ENCODE assay signal across 8 mouse cellular contexts in the genomic region with DNA sequence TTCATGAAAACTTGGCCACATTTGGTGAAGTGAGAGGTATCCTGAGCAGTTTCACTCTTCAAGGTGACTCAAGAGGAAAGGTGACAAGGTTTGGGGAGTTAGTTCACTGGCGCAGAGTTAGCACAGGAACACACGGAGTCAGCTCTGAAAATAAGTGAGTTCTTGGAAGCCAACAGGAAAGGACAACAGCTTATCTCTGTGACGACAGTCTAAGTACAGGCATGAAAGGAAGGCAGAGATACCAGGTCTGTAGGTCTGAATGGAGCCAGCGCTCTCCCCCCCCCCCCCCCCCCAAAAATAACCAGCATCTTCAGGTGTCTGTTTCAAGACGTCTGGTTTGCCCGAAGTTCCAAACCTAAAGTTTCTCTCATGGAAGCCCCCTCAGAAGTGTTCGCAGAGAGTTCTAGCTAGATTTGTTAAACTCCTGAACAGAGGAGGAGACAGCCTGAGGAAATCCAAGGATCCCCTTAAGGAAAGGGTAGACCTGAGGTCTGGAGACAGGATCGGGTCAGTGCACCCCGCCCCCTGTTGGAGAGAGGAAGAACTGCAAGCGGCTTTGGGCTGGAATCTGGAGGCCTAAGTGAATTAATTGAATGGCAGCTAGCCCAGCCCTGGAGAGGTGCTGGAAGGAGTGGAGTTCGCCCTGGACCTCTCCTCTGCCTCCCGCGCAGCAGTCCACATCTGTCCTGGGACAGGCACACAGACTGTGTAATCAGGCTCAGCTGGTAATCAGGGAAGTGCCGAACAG. TPM values are rescaled to one million over a fixed set of nuclear protein-coding genes. Genes with fewer than 3 reads are reported as not detected.
A peak's percentile ranks its signal among the peaks of the same experiment; 100 is the strongest.
DNase-seq lines count a peak whose midpoint lies in the region; ATAC-seq and TF ChIP-seq lines count a peak whose summit lies in the region.

No protein-coding gene starts in this region.

- TF ChIP-seq RAD21 in CH12.LX (IDR thresholded peaks at IDR 0.05; ENCODE audit: low read depth, low read length), result peak; percentile 42

- TF ChIP-seq CTCF in CH12.LX (conservative IDR thresholded peaks at IDR 0.05 in 1 of 2, IDR thresholded peaks at IDR 0.05 in 1 of 2; ENCODE audit: low read depth in 2 of 2, low read length in 2 of 2), result peak; percentile 74 to 79
- peak; percentile 71; the same call in 1 of the 2 replicates for TF ChIP-seq CTCF in thymus, adult 2 months (IDR thresholded peaks at IDR 0.05; ENCODE audit: borderline replicate concordance, control insufficient read depth, extremely low read depth, insufficient read depth, low read length, poor library complexity)

- in situ Hi-C loops in CH12.LX (cut with MboI; ENCODE audit: low pct_ligation_motif_present, low pct_unique_long_range_greater_than_20kb, low sequenced_read_pairs), result loop anchor here (25.0 kb wide), 1 partner anchor 175 kb away; no protein-coding TSS in a partner anchor

- H3K36me3 ChIP-seq in CH12.LX (replicated peaks in 1 of 2; ENCODE audit: control insufficient read depth in 1 of 2, insufficient read depth in 1 of 2, low read length in 1 of 2), result no peaks in the 10 kb centered on the region
- no peaks in the 10 kb centered on the region for H3K36me3 ChIP-seq in embryonic facial prominence, embryonic 12.5 days
- no peaks in the 10 kb centered on the region for H3K36me3 ChIP-seq in neural tube, embryonic 11.5 days (ENCODE audit: control insufficient read depth, insufficient read depth, low read length)
- H3K36me3 ChIP-seq in thymus, adult 2 months (ENCODE audit: control insufficient read depth, insufficient read depth, low read length), result no peaks in the 10 kb centered on the region

- H3K9ac ChIP-seq in CH12.LX (ENCODE audit: insufficient read depth, low read depth), result no peak overlapping the region
- H3K9ac ChIP-seq in embryonic facial prominence, embryonic 12.5 days, result peak overlapping the region; percentile 19; the same call in 1 of the 2 replicates
- H3K9ac ChIP-seq in neural tube, embryonic 11.5 days (ENCODE audit: low read length), result no peak overlapping the region

- no peak for TF ChIP-seq POLR2A in CH12.LX (IDR thresholded peaks at IDR 0.05; ENCODE audit: low read depth, low read length)
- no peak for TF ChIP-seq POLR2A in thymus, adult 2 months (IDR thresholded peaks at IDR 0.05; ENCODE audit: control insufficient read depth, extremely low read depth, insufficient read depth, low read length, poor library complexity)

- H3K79me2 ChIP-seq in CH12.LX (replicated peaks; ENCODE audit: control insufficient read depth, extremely low read depth, insufficient read depth, poor library complexity, severe bottlenecking), result no peaks in the 10 kb centered on the region

- WGBS in embryonic facial prominence, embryonic 12.5 days, result 38% methylated on average over 14 of the region's 14 CpGs
- WGBS in neural tube, embryonic 11.5 days, result 42% methylated on average over 14 of the region's 14 CpGs
- WGBS in thymus, adult 2 months, result 50% methylated on average over 14 of the region's 14 CpGs

- 0 out of 4 replicates have a peak, but pooled peaks cover 0 to 3% of the 10 kb centered on the region in 2 experiments for H3K4me1 ChIP-seq in CH12.LX (ENCODE audit: control insufficient read depth in 1 of 2, insufficient read depth in 2 of 2)
- H3K4me1 ChIP-seq in embryonic facial prominence, embryonic 12.5 days, result peaks cover 5% of the 10 kb centered on the region; the same call in 1 of the 2 replicates
- 0 out of 2 replicates have a peak, but pooled peaks cover 2% of the 10 kb centered on the region for H3K4me1 ChIP-seq in neural tube, embryonic 11.5 days (ENCODE audit: control insufficient read depth, insufficient read depth, low read length)
- H3K4me1 ChIP-seq in thymus, adult 2 months (replicated peaks; ENCODE audit: control insufficient read depth, insufficient read depth, low read length), result no peaks in the 10 kb centered on the region

- H3K27me3 ChIP-seq in CH12.LX (replicated peaks), result no peaks in the 10 kb centered on the region
- no peaks in the 10 kb centered on the region for H3K27me3 ChIP-seq in embryonic facial prominence, embryonic 12.5 days
- no peaks in the 10 kb centered on the region for H3K27me3 ChIP-seq in neural tube, embryonic 11.5 days (ENCODE audit: control insufficient read depth, insufficient read depth, low read length)
- H3K27me3 ChIP-seq in thymus, adult 2 months (ENCODE audit: control insufficient read depth, insufficient read depth, low read length), result no peaks in the 10 kb centered on the region

- no peak overlapping the region for H3K27ac ChIP-seq in CH12.LX (ENCODE audit: insufficient read depth, low read depth)
- peak overlapping the region; percentile 30; the same call in 1 of the 2 replicates for H3K27ac ChIP-seq in embryonic facial prominence, embryonic 12.5 days
- peak overlapping the region; percentile 42 for H3K27ac ChIP-seq in neural tube, embryonic 11.5 days (ENCODE audit: low read depth, low read length)
- no peak overlapping the region for H3K27ac ChIP-seq in thymus, adult 2 months (ENCODE audit: control insufficient read depth, insufficient read depth, low read length)

- DNase-seq in CH12.LX (ENCODE audit: extremely low read depth), result peak; percentile 32
- DNase-seq in adrenal gland, postnatal 25 days, result peak; percentile 65
- peak; percentile 42 to 67 for DNase-seq in heart, adult 9 months (ENCODE audit: low spot score in 2 of 2)
- DNase-seq in kidney, adult 9 months, result peak; percentile 81
- DNase-seq in liver, result peak; percentile 55
- peak; percentile 77 for DNase-seq in neural tube, embryonic 11.5 days (ENCODE audit: low spot score)
- DNase-seq in thymus, adult 2 months, result peak; percentile 53

- H3K4me3 ChIP-seq in CH12.LX (replicated peaks in 1 of 3; ENCODE audit: low read depth in 2 of 3, low read length in 2 of 3, poor library complexity in 1 of 3), result no peak overlapping the region
- no peak overlapping the region for H3K4me3 ChIP-seq in embryonic facial prominence, embryonic 12.5 days
- no peak overlapping the region for H3K4me3 ChIP-seq in neural tube, embryonic 11.5 days (ENCODE audit: low read depth, low read length)
- H3K4me3 ChIP-seq in thymus, adult 2 months (ENCODE audit: control insufficient read depth, insufficient read depth, low read length), result no peak overlapping the region

- dilution Hi-C loops in CH12.LX (cut with MboI; ENCODE audit: extremely low pct_ligation_motif_present, extremely low pct_unique_long_range_greater_than_20kb, low sequenced_read_pairs), result no loop called here

- H3K4me2 ChIP-seq in CH12.LX (ENCODE audit: insufficient read depth, low read depth, poor library complexity, severe bottlenecking), result no peak overlapping the region
- H3K4me2 ChIP-seq in embryonic facial prominence, embryonic 12.5 days (replicated peaks), result no peak overlapping the region
- no peak overlapping the region for H3K4me2 ChIP-seq in neural tube, embryonic 11.5 days (ENCODE audit: low read depth)

- H3K9me3 ChIP-seq in CH12.LX (replicated peaks; ENCODE audit: low read length), result no peaks in the 10 kb centered on the region
- H3K9me3 ChIP-seq in embryonic facial prominence, embryonic 12.5 days, result no peaks in the 10 kb centered on the region
- H3K9me3 ChIP-seq in neural tube, embryonic 11.5 days (ENCODE audit: control insufficient read depth, low read length), result no peaks in the 10 kb centered on the region

- TF ChIP-seq EP300 in CH12.LX (IDR thresholded peaks at IDR 0.05; ENCODE audit: low read length), result no peak

- peak; percentile 74; the same call in 1 of the 2 replicates for ATAC-seq in embryonic facial prominence, embryonic 12.5 days (ENCODE audit: insufficient number of reproducible peaks, insufficient read depth, low FRiP score, low TSS enrichment)
- ATAC-seq in neural tube, embryonic 11.5 days (ENCODE audit: insufficient read depth, low FRiP score, low TSS enrichment), result peak; percentile 79

TF ChIP-seq in CH12.LX, 34 proteins besides CTCF, POLR2A, EP300 and RAD21:
- TF ChIP-seq ZMIZ1 (IDR thresholded peaks at IDR 0.05; ENCODE audit: low read depth, low read length) (no peak), SMC3 (IDR thresholded peaks at IDR 0.05; ENCODE audit: low read depth, low read length) (peak; percentile 70), TCF12 (IDR thresholded peaks at IDR 0.05; ENCODE audit: low read depth, low read length) (0 out of 2 replicates have a peak, but pooled peaks have one; percentile 16)

RNA-seq across cellular contexts. Expression of gene Casq2, which starts 24.1 kb away (rescaled TPM):
- not detected in 2 replicates for total RNA-seq in CH12.LX (2012; rRNA removed)
- total RNA-seq in CH12.LX (2014; rRNA removed), result not detected in 2 replicates
- polyA plus RNA-seq in CH12.LX (2012; ENCODE audit: insufficient read length, low read depth), result not detected in 2 replicates
- total RNA-seq in adrenal gland, postnatal 25 days (2021), result 0.46 TPM in 1 of 2 replicates, not detected in the other
- 10.3 and 11.3 TPM in 2 replicates for polyA plus RNA-seq in embryonic facial prominence, embryonic 12.5 days (2016; fragmentation: Nextera tagmentation; extraction: Ambion mirVana)
- polyA plus RNA-seq in neural tube, embryonic 11.5 days (2014; fragmentation: Nextera tagmentation; extraction: Ambion mirVana), result 8.9 and 9.5 TPM in 2 replicates
- 0.82 and 10.1 TPM in 2 replicates for polyA plus RNA-seq in thymus, adult 2 months (2012; rRNA removed)

RNA-seq across cellular contexts. Expression of gene Nhlh2, which starts 52.2 kb away (rescaled TPM):
- total RNA-seq in CH12.LX (2012; rRNA removed) (not detected in 2 replicates), CH12.LX (2014; rRNA removed) (not detected in 2 replicates)
- polyA plus RNA-seq in CH12.LX (2012; ENCODE audit: insufficient read length, low read depth), result not detected in 2 replicates
- not detected in 2 replicates for total RNA-seq in adrenal gland, postnatal 25 days (2021)
- 15.0 and 16.1 TPM in 2 replicates for polyA plus RNA-seq in embryonic facial prominence, embryonic 12.5 days (2016; fragmentation: Nextera tagmentation; extraction: Ambion mirVana)
- 94.0 and 109 TPM in 2 replicates for polyA plus RNA-seq in neural tube, embryonic 11.5 days (2014; fragmentation: Nextera tagmentation; extraction: Ambion mirVana)
- polyA plus RNA-seq in thymus, adult 2 months (2012; rRNA removed), result 0.03 TPM in 1 of 2 replicates, not detected in the other

Comparison
In these comparisons a context has a peak if more than half of its experiments do, and no peak if none do; other contexts are left out.
1. H3K27ac ChIP-seq: peak in embryonic facial prominence, embryonic 12.5 days (single experiment) and neural tube, embryonic 11.5 days (single experiment); none in CH12.LX (single experiment) and thymus, adult 2 months (single experiment).
2. RNA of gene Nhlh2, which starts 52.2 kb away (polyA plus RNA-seq): 94.0 to 109 TPM in neural tube, embryonic 11.5 days and 15.0 to 16.1 TPM in embryonic facial prominence, embryonic 12.5 days; 0.03 TPM in thymus, adult 2 months and not detected in CH12.LX; every median in the first group is over 10 times any median in the second.
3. Peak in every context shown above with its lines, with median percentiles within 50 percentile points of each other: DNase-seq.